Mouse (Mus musculus) lung, adult 2 months (tissue): ENCODE results near the gene Cadps. TPM values are rescaled to one million over a fixed set of nuclear protein-coding genes. Genes with fewer than 3 reads are reported as not detected.

Source experiments
- DNase-seq: peaks from one replicate; pipeline ENCODE4 v3.0.0; 2022
- H3K4me1 ChIP-seq: fragments of 200-500 bp; 2 replicates; pipeline ENCODE4 v1.6.1; 2011; ENCODE audit warnings: low read length; ENCODE audit not compliant: control insufficient read depth, insufficient read depth
- H3K4me3 ChIP-seq: fragments of 200-500 bp; replicated peaks from 2 replicates; pipeline ENCODE3; 2011; ENCODE audit warnings: low read depth, mild to moderate bottlenecking, control low read depth, low read length; ENCODE audit errors: extremely low read depth
- CTCF ChIP-seq: fragments of 200-500 bp; IDR thresholded peaks from 2 replicates; pipeline ENCODE4 v1.5.1; 2011; ENCODE audit warnings: mild to moderate bottlenecking, low read length, control low read depth; ENCODE audit not compliant: insufficient read depth
- POLR2A ChIP-seq: fragments of 200-500 bp; IDR thresholded peaks from 2 replicates; pipeline ENCODE4 v1.6.1; 2011; ENCODE audit warnings: low read depth, mild to moderate bottlenecking, control low read depth, low read length, borderline replicate concordance; ENCODE audit errors: extremely low read depth
- WGBS: fragments of 180-500 bp; shearing (Covaris S2); methylation state at CpG from one replicate; pipeline ENCODE4 v1.1.7; 2018; 5-methylcytosine and 5-hydroxymethylcytosine counted together
- polyA plus RNA-seq: library from polyadenylated mRNA; depleted of rRNA; stranded (reverse); fragments of >200 nt; gene quantifications from 2 replicates; pipeline ENCODE4 v1.2.3, GENCODE M21; 2012

Cadps gene
- polyA plus RNA-seq, 1 experiment = 0.06 TPM

- WGBS = 59% methylated on average over 6 of the region's 6 CpGs
- DNase-seq = no peak
- H3K4me1 ChIP-seq = no peaks in the 10 kb centered on the region
- TF ChIP-seq CTCF (no peak), POLR2A (no peak)
- no peak overlapping the region for H3K4me3 ChIP-seq
Measured at GRCm38 (mm10) chr14:12387176-12387575, 435.7 kb downstream of the Cadps start.

- no peaks in the 10 kb centered on the region for H3K4me1 ChIP-seq
- no peak overlapping the region for H3K4me3 ChIP-seq
- DNase-seq = no peak
- TF ChIP-seq CTCF = no peak
- 27% methylated on average over 9 of the region's 9 CpGs for WGBS
Measured at GRCm38 (mm10) chr14:12377883-12378282, 445.0 kb downstream of the Cadps start.

- TF ChIP-seq POLR2A (no peak), CTCF (no peak)
- WGBS = 86% methylated on average over 2 of the region's 2 CpGs
- no peaks in the 10 kb centered on the region for H3K4me1 ChIP-seq
- H3K4me3 ChIP-seq = no peak overlapping the region
- no peak for DNase-seq
Measured at GRCm38 (mm10) chr14:12377289-12377688, 445.6 kb downstream of the Cadps start.

DNA sequence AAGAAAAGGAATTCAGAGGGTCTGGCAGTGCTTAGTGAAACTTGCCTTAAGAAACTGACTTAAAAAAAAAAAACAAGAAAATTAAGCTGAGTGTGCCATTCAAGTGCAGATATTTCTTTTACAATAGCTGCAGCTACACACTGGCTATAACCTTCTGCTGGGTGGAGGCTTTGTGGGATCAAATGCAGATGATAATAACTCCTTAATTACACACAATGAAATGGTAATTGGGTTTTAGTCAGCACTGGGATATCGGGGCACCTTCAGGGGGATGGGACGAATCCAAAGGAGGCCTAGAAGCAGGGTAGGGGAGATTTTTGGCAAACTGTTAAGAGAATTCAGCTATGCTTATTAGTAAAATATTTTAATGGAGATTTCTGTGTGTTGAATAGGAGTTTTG, 447.4 kb downstream of the Cadps start:
- WGBS = 81% methylated on average over 2 of the region's 2 CpGs
- DNase-seq = no peak
- Histone ChIP-seq H3K4me3 (no peak overlapping the region), H3K4me1 (no peaks in the 10 kb centered on the region)
- no peak for TF ChIP-seq CTCF
- no peak for TF ChIP-seq POLR2A

- DNase-seq = no peak
- TF ChIP-seq POLR2A = no peak
- TF ChIP-seq CTCF = no peak
- 12% methylated on average over 16 of the region's 16 CpGs for WGBS
- Histone ChIP-seq H3K4me1 (no peaks in the 10 kb centered on the region), H3K4me3 (no peak overlapping the region)
Measured at GRCm38 (mm10) chr14:12350271-12350916, 472.5 kb downstream of the Cadps start.

- H3K4me1 ChIP-seq = no peaks in the 10 kb centered on the region
Measured at GRCm38 (mm10) chr14:12349334-12350090, 473.4 kb downstream of the Cadps start.

GRCm38 (mm10) chr14:12348089-12348488, 474.8 kb downstream of the Cadps start, which contains the start of gene Fezf2:
TSS of gene Fezf2 (minus strand) at chr14:12348189.
- DNase-seq = no peak
- Histone ChIP-seq H3K4me3 (no peak within 1 kb of the TSS), H3K4me1 (no peaks in the 10 kb centered on the region)
- TF ChIP-seq POLR2A = no peak
- no peak for TF ChIP-seq CTCF
- WGBS = 8% methylated on average over 2 of the region's 2 CpGs

More at GRCm38 (mm10) chr14:12349334-12350090, 473.4 kb downstream of the Cadps start:
- H3K4me3 ChIP-seq = no peak overlapping the region
- no peak for TF ChIP-seq CTCF
- no peak for TF ChIP-seq POLR2A
- no peak for DNase-seq
- WGBS = 10% methylated on average over 15 of the region's 15 CpGs

GRCm38 (mm10) chr14:12346865-12347600, 475.8 kb downstream of the Cadps start:
- TF ChIP-seq POLR2A = no peak
- TF ChIP-seq CTCF = no peak
- no peak for DNase-seq
- 3% methylated on average over 26 of the region's 26 CpGs for WGBS
- Histone ChIP-seq H3K4me1 (no peaks in the 10 kb centered on the region), H3K4me3 (no peak overlapping the region)

DNA sequence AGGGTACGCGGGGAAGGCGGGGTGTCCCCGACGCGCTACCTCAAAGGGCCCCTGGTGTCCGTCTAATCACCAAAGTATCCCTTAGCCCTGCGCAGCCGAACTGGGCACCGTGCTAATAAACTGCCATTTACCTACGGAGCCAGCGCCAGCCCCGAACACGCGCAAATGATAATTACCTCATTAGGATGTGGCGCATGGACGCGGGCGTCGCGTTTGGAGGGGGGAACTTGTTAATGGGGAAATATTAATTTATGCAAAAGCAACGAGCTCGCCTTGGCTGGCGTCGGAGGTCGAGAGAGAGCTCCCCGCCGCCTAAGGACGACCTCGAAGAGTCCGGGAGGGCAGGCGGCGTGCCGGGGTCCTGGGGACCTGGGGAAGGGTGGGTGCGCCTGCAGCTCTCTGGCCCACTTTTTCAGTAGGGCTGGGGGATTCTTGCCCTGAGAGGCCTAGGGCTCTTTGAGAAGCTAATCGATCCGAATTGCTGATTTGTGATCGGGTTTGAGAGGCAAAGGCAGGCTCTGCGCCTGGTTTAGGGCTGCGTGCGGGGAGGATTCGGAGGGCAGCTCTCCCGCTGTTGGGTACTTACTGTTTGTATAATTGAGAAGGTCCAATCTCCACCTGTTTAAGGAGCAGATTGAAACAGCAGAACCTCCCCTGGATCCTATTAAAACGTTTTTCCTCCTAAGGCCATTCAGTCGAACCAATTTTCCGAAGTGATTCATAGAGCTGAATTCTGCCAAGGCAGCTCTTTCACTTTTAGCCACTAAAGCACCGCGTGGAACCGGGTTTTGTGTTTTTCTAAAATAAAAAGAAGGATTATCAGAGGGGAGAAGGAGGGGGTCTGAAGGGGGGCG, 476.6 kb downstream of the Cadps start:
- Histone ChIP-seq H3K4me1 (no peaks in the 10 kb centered on the region), H3K4me3 (no peak overlapping the region)
- 2% methylated on average over 50 of the region's 50 CpGs for WGBS
- no peak for DNase-seq
- TF ChIP-seq CTCF (no peak), POLR2A (no peak)
